Mouse (Mus musculus): ENCODE results near the gene Cd69. TPM values are rescaled to one million over a fixed set of nuclear protein-coding genes. Genes with fewer than 3 reads are reported as not detected.

Cd69 gene
- total RNA-seq, 2 experiments from 2014 or later = 0.34 TPM; not detected in 1

GRCm38 (mm10) chr6:129232005-129232841 lies 43.0 kb downstream of the Cd69 start:
- intact Hi-C loops (cut with DNase I) = no loop called here
- DNase-seq (ENCODE audit: low spot score) = no peak

DNA sequence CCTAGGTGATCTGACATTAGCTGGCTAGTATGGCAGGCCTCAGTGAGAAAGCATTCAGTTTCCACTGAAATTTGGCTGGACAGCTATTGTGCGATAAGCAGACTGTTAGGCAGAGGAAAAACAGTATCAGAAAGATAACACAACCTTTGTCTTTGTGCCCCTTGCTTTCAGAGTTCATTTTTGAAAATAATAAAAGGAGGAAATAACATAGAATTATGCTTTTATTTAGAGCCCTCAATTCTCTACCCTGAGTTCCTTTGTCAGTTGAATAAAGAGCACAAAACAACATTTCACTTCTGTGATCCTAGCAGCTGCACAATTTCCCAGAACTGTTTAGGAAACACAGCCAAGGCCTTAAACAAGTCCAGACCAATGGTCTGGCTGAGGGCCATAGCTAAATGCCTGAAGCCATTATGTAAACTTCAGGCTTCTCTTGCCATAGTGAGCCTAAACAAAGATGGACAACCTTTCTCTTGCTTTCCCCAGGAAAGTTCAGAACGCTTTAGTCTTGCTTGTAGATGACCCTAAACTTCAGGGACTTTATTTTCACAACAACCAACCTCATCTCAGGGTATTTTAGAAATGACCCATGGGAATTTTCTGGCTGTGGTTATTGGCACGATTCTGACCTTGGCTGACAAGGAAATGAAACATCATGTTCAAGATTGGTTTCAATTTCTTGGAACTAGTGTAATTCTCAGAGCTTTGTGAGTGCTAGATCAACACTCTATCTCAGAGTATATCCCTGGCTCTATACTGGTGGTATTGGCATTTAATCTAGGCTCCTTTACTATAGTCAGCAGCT lies 45.3 kb downstream of the Cd69 start:
- intact Hi-C loops (cut with DNase I) = no loop called here
- peak; percentile 67 for DNase-seq (ENCODE audit: low spot score)

DNA sequence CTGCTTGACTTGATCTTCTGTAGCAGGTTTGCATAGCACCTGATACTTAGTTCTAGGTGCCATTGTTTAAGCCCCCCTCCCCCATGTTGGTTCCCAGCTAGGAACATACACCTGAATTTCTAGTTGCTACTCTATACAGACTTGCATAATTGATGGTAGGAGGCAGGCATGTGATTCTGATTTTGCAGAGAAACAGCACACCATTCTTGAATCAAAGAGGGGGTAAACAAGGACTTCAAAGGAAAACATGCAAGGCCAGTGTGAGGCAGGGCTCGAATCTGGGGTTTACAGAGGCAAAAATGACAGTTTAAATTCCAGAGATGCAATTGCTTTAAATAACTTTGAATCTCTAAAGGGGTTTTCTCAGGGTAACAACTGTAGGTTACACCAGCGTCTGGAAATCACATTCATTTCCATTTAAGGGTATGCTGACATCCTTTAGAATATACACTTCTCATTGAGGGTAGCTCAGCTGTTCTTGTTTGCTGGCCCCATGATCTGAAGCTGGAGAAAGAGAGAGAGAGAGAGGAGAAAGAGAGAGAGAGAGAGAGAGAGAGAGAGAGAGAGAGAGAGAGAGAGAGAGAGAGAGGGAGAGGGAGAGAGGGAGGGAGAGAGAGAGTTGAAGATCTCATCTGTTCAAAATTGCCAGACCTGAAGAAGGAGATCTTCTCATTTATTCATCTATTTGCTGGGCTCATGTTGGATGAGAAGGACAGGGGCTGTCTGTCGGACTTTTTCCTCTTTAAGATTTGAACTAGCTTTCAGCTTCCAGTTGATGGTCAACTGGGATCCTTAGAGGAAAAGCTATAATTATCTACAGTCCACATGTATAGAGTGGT lies 46.1 kb downstream of the Cd69 start:
- DNase-seq (ENCODE audit: low spot score) = no peak
- intact Hi-C loops (cut with DNase I) = no loop called here

DNA sequence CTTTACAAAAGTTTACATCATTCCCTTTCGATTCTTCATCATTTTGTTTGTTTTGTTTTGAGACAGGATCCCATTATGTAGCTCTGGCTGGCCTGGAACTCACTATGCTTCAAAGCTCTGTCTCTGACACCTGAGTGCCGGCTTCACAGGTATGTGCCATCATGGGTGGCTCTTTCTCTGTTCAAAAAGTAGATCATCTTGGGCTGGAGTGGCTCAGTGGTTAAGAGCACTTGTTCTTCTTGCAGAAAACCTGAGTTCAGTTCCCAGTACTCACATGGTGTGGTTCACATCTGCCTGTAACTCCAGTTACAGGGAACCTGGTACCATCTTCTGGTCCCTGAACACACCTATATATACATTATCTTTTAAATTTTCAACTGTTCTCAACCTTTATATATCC lies 50.2 kb downstream of the Cd69 start:
- no peak for DNase-seq (ENCODE audit: low spot score)
- intact Hi-C loops (cut with DNase I) = no loop called here

- intact Hi-C loops (cut with DNase I) = no loop called here
Observed at GRCm38 (mm10) chr6:129224090-129224489, 51.1 kb downstream of the Cd69 start.

DNA sequence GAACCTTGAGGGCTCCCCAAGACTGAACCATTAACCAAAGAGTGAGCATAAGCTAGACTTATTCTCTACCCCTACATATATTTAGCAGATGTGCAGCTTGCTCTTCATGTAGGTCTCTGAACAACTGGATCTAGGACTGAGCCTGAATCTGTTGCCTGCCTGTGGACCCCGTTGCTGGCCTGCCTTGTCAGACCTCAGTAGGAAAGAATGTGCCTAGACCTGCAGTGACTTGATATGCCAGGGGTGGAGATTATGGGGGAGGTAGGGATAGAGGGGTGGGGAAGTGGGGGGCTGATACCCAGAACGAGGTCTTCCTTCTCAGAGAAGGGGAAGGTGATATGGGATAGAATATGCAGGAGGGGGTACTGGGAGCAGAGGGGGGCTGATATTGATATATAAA lies 51.6 kb downstream of the Cd69 start:
- no peak for DNase-seq (ENCODE audit: low spot score)
- intact Hi-C loops (cut with DNase I) = no loop called here

More at GRCm38 (mm10) chr6:129224090-129224489, 51.1 kb downstream of the Cd69 start:
- DNase-seq (ENCODE audit: low spot score) = no peak

DNA sequence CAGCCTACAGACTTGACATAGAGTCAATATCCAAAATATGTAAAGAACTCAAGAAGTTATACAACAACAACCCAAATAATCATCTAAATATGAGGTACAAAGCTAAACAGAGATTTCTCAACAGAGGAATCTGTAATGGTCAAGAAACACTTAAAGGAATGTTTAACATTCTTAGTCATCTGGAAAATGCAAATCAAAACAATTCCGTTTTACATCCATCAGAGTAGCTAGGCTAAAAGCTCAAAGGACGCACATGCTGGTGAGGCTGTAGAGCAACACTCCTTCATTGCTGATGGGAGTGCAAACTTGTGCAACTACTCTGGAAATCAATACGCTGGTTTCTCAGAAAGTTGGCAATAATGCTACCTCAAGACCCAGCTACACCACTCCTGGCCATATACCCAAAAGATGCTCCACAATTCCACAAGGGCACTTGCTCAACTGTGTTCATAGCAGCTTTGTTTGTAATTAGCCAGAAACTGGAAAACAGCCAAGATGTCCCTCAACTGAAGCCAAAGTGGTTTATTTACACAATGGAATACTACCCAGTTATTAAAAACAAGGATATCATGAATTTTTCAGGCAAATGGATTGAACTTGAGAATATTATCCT lies 52.9 kb downstream of the Cd69 start:
- no peak for DNase-seq (ENCODE audit: low spot score)
- intact Hi-C loops (cut with DNase I) = no loop called here

GRCm38 (mm10) chr6:129221053-129221452 lies 54.2 kb downstream of the Cd69 start:
- intact Hi-C loops (cut with DNase I) = no loop called here
- DNase-seq (ENCODE audit: low spot score) = no peak

DNA sequence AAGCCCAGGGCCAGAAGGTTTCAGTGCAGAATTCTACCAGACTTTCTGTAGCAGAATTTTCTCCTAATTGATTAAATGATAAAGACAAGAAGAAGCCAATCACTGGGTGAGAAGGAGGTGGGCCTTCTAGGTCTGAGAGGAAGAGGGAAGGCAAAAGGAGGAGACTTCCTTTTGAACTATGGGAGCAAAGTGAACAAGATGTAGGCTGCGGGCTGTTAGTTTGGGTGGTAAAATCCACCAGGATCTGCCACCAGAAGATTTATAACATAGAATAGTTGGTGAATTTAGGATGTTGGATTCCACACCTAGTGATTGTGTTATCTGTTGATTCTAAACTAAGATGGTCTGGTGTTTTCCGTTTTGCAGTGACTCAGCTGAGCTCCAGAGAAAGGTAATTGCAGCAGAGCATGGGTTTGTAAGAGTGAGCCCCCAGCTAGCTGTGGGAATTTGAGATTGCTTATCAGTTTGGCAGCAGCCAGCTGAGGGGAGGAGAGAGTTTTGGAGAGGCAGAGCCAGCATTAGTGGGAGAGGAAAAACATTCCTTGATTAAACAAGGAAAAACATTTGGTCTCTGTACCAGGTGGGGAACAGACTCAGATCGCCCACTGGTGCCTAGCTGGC lies 55.2 kb downstream of the Cd69 start:
- DNase-seq (ENCODE audit: low spot score) = no peak
- intact Hi-C loops (cut with DNase I) = no loop called here

DNA sequence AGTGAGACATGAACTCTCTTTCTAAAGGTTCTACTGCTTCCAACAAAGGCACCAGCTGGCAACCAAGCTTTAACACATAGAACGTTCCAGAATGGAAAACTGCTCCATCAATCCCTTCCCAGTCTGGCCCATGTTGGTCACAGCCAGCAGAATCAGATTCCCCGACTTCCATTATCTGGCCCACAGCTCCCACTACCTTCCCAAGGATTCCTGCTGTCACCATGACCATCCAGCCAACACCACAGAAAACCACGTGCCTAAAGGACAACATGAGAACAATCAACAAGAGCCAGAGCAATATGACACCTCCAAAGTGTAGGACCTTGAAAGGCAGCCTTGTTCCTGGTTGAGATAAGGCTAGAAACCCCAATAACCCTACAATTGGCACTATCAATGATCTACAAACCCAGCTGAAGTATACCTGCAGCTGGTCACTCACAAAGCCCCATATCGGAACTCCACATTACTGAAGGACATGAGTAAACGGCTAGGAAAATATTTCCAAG lies 57.0 kb downstream of the Cd69 start:
- no peak for DNase-seq (ENCODE audit: low spot score)
- intact Hi-C loops (cut with DNase I) = no loop called here

Other genes with a start within 250 kb of the Cd69 start
- gene Klrb1f, start 229.5 kb downstream of the Cd69 start, total RNA-seq (2021) = not detected
- gene Clec2e, start 174.5 kb downstream of the Cd69 start, total RNA-seq (2021) = under 1 TPM; 0.10 to 0.20 TPM
- 10 to 100 TPM; 36.3 to 40.3 TPM for gene Clec2d, start 94.8 kb downstream of the Cd69 start, total RNA-seq (2021)
- not detected for gene 4922502D21Rik, start 56.4 kb upstream of the Cd69 start, total RNA-seq (2021)
- gene Clec12a, start 67.3 kb upstream of the Cd69 start, total RNA-seq (2021) = 1 to 10 TPM; 1.1 TPM
- gene Clec12b, start 110.4 kb upstream of the Cd69 start, total RNA-seq (2021) = under 1 TPM; 0.22 to 0.31 TPM
- 1 to 10 TPM in 1 of 2 experiments, under 1 TPM in 1; 0.81 to 2.2 TPM for gene Clec1b, start 121.9 kb upstream of the Cd69 start, total RNA-seq (2021)
- under 1 TPM in 1 of 2 experiments, not detected in 1; 0.28 TPM for gene Clec9a, start 133.4 kb upstream of the Cd69 start, total RNA-seq (2021)
- gene Clec1a, start 176.6 kb upstream of the Cd69 start, total RNA-seq (2021) = 10 to 100 TPM; 10.2 to 11.3 TPM
- gene Olr1, start 231.7 kb upstream of the Cd69 start, total RNA-seq (2021) = under 1 TPM; 0.06 to 0.47 TPM
- gene Tmem52b, start 237.1 kb upstream of the Cd69 start, total RNA-seq (2021) = not detected

All from heart, postnatal 25 days (tissue).